Mouse (Mus musculus): ENCODE results near the gene Cmss1.

- TF ChIP-seq POLR2A (IDR thresholded peaks at IDR 0.05; ENCODE audit: borderline replicate concordance, control insufficient read depth, low read depth, low read length) (no peak), CTCF (IDR thresholded peaks at IDR 0.05; ENCODE audit: control insufficient read depth, insufficient read depth, low read length) (no peak)
Measured at GRCm38 (mm10) chr16:57490691-57491090, 116.0 kb downstream of the Cmss1 start.

Measured in bone marrow, adult 2 months (tissue).